Mouse (Mus musculus) testis, adult 2 months (tissue): ENCODE data around the gene Ruvbl1.

Experiments
- CTCF ChIP-seq: fragments of 200-500 bp; IDR thresholded peaks from 2 replicates; pipeline ENCODE4 v1.5.1; 2012; ENCODE audit warnings: low read depth, mild to moderate bottlenecking, inconsistent platforms, low read length, moderate library complexity; ENCODE audit not compliant: control insufficient read depth, insufficient read depth, insufficient replicate concordance
- POLR2A ChIP-seq: fragments of 200-500 bp; IDR thresholded peaks from 2 replicates; pipeline ENCODE4 v1.6.1; 2012; ENCODE audit warnings: low read depth, mild to moderate bottlenecking, inconsistent platforms, low read length, moderate library complexity; ENCODE audit not compliant: control insufficient read depth

- TF ChIP-seq CTCF, result no peak
- TF ChIP-seq POLR2A, result no peak
Observed at GRCm38 (mm10) chr6:88442551-88442950, 22.7 kb upstream of the Ruvbl1 start.
